Mouse (Mus musculus) hindbrain, embryonic 13.5 days (tissue): ENCODE results near the gene Tjp2. TPM values are rescaled to one million over a fixed set of nuclear protein-coding genes. Genes with fewer than 3 reads are reported as not detected.

Experiments used
- ATAC-seq: fragments of 200-750 bp; cut with Nextera tagmentation; 2 replicates; pipeline ENCODE4 v1.8.0; 2017; ENCODE audit warnings: moderate TSS enrichment; ENCODE audit not compliant: low FRiP score
- H3K27ac ChIP-seq: fragments of 300-500 bp; sonication (generic); 2 replicates; pipeline ENCODE4 v1.5.1; 2015; ENCODE audit warnings: inconsistent platforms, mild to moderate bottlenecking, moderate library complexity
- H3K27me3 ChIP-seq: fragments of 300-500 bp; sonication (generic); 2 replicates; pipeline ENCODE4 v1.6.1; 2015; ENCODE audit warnings: mild to moderate bottlenecking, inconsistent platforms
- H3K36me3 ChIP-seq: fragments of 300-500 bp; sonication (generic); 2 replicates; pipeline ENCODE4 v1.6.1; 2015; ENCODE audit warnings: mild to moderate bottlenecking, inconsistent platforms
- H3K4me1 ChIP-seq: fragments of 300-500 bp; sonication (generic); replicated peaks from 2 replicates; pipeline ENCODE4 v1.6.1; 2015; ENCODE audit warnings: inconsistent platforms
- H3K4me2 ChIP-seq: fragments of 300-500 bp; sonication (generic); 2 replicates; pipeline ENCODE4 v1.6.1; 2015; ENCODE audit warnings: inconsistent platforms, mild to moderate bottlenecking, moderate library complexity
- H3K4me3 ChIP-seq: fragments of 300-500 bp; sonication (generic); 2 replicates; pipeline ENCODE4 v1.5.1; 2015; ENCODE audit warnings: mild to moderate bottlenecking, inconsistent platforms
- H3K9ac ChIP-seq: fragments of 300-500 bp; sonication (generic); 2 replicates; pipeline ENCODE4 v1.6.1; 2015; ENCODE audit warnings: mild to moderate bottlenecking, inconsistent platforms
- H3K9me3 ChIP-seq: fragments of 300-500 bp; sonication (generic); 2 replicates; pipeline ENCODE4 v1.6.1; 2016; ENCODE audit warnings: inconsistent platforms
- WGBS: fragments of 180-500 bp; shearing (Covaris S2); methylation state at CpG from one replicate; pipeline ENCODE4 v1.1.7; 2015; 5-methylcytosine and 5-hydroxymethylcytosine counted together
- polyA plus RNA-seq: library from polyadenylated mRNA; unstranded; fragments of >200 nt; fragmentation: Nextera tagmentation; extraction: Ambion mirVana; gene quantifications from 2 replicates; pipeline ENCODE4 v1.2.1, GENCODE M21; 2015

Gene Tjp2
- polyA plus RNA-seq, 1 experiment from 2014 or later = 12.1 TPM

- no peak overlapping the region for H3K4me3 ChIP-seq
- no peak for ATAC-seq
- H3K4me1 ChIP-seq = no peaks in the 10 kb centered on the region
- no peak overlapping the region for H3K27ac ChIP-seq
- H3K9me3 ChIP-seq = no peaks in the 10 kb centered on the region
- no peak overlapping the region for H3K9ac ChIP-seq
- WGBS = 47% methylated on average over 2 of the region's 2 CpGs
- peaks cover 12% of the 10 kb centered on the region for H3K27me3 ChIP-seq
- H3K4me2 ChIP-seq = no peak overlapping the region
- H3K36me3 ChIP-seq = no peaks in the 10 kb centered on the region
These were observed 6.5 kb downstream of the Tjp2 start for GRCm38 (mm10) chr19:24218291-24218690.

GRCm38 (mm10) chr19:24217851-24218250 lies 7.0 kb downstream of the Tjp2 start:
- ATAC-seq = no peak
- Histone ChIP-seq H3K4me2 (no peak overlapping the region), H3K4me3 (no peak overlapping the region), H3K36me3 (no peaks in the 10 kb centered on the region), H3K4me1 (no peaks in the 10 kb centered on the region), H3K27ac (no peak overlapping the region), H3K9ac (no peak overlapping the region), H3K9me3 (no peaks in the 10 kb centered on the region), H3K27me3 (peaks cover 8% of the 10 kb centered on the region)

GRCm38 (mm10) chr19:24216771-24217170 lies 8.1 kb downstream of the Tjp2 start:
- Histone ChIP-seq H3K4me3 (no peak overlapping the region), H3K4me2 (no peak overlapping the region), H3K27me3 (no peaks in the 10 kb centered on the region), H3K4me1 (no peaks in the 10 kb centered on the region), H3K36me3 (no peaks in the 10 kb centered on the region), H3K9ac (no peak overlapping the region), H3K9me3 (no peaks in the 10 kb centered on the region), H3K27ac (no peak overlapping the region)
- no peak for ATAC-seq
- WGBS = 61% methylated on average over 9 of the region's 9 CpGs

GRCm38 (mm10) chr19:24214939-24215338 lies 9.9 kb downstream of the Tjp2 start:
- H3K9ac ChIP-seq = no peak overlapping the region
- ATAC-seq = no peak
- whole genome bisulfite sequencing = 84% methylated on average over 7 of the region's 7 CpGs
- H3K4me3 ChIP-seq = no peak overlapping the region
- no peaks in the 10 kb centered on the region for H3K36me3 ChIP-seq
- H3K9me3 ChIP-seq = no peaks in the 10 kb centered on the region
- H3K4me1 ChIP-seq = no peaks in the 10 kb centered on the region
- no peak overlapping the region for H3K4me2 ChIP-seq
- no peak overlapping the region for H3K27ac ChIP-seq
- H3K27me3 ChIP-seq = no peaks in the 10 kb centered on the region

- H3K4me3 ChIP-seq = no peak overlapping the region
- no peak overlapping the region for H3K4me2 ChIP-seq
- ATAC-seq = peak; percentile 43; the same call in 1 of the 2 replicates
- WGBS = 45% methylated on average over 7 of the region's 7 CpGs
- no peaks in the 10 kb centered on the region for H3K9me3 ChIP-seq
- no peaks in the 10 kb centered on the region for H3K27me3 ChIP-seq
- no peak overlapping the region for H3K9ac ChIP-seq
- no peak overlapping the region for H3K27ac ChIP-seq
- H3K36me3 ChIP-seq = no peaks in the 10 kb centered on the region
- no peaks in the 10 kb centered on the region for H3K4me1 ChIP-seq
These were observed 11.5 kb downstream of the Tjp2 start for GRCm38 (mm10) chr19:24213299-24213698.

GRCm38 (mm10) chr19:24212552-24213249 lies 12.1 kb downstream of the Tjp2 start:
- WGBS = 81% methylated on average over 12 of the region's 12 CpGs
- Histone ChIP-seq H3K4me2 (no peak overlapping the region), H3K4me3 (no peak overlapping the region), H3K9ac (no peak overlapping the region), H3K4me1 (no peaks in the 10 kb centered on the region), H3K36me3 (no peaks in the 10 kb centered on the region), H3K27me3 (no peaks in the 10 kb centered on the region), H3K27ac (no peak overlapping the region), H3K9me3 (no peaks in the 10 kb centered on the region)
- peak; percentile 24; the same call in 1 of the 2 replicates for ATAC-seq

- 78% methylated on average over 10 of the region's 10 CpGs for WGBS
- no peaks in the 10 kb centered on the region for H3K36me3 ChIP-seq
- no peak overlapping the region for H3K4me2 ChIP-seq
- no peak for ATAC-seq
- H3K9ac ChIP-seq = no peak overlapping the region
- H3K4me3 ChIP-seq = no peak overlapping the region
- H3K4me1 ChIP-seq = no peaks in the 10 kb centered on the region
- H3K27me3 ChIP-seq = no peaks in the 10 kb centered on the region
- no peaks in the 10 kb centered on the region for H3K9me3 ChIP-seq
- no peak overlapping the region for H3K27ac ChIP-seq
These were observed 13.7 kb downstream of the Tjp2 start for GRCm38 (mm10) chr19:24211168-24211567.

- no peak overlapping the region for H3K27ac ChIP-seq
- no peaks in the 10 kb centered on the region for H3K9me3 ChIP-seq
- H3K9ac ChIP-seq = no peak overlapping the region
- ATAC-seq = no peak
- no peak overlapping the region for H3K4me2 ChIP-seq
- 95% methylated on average over 15 of the region's 15 CpGs for WGBS
- H3K4me3 ChIP-seq = no peak overlapping the region
- no peaks in the 10 kb centered on the region for H3K27me3 ChIP-seq
- H3K36me3 ChIP-seq = no peaks in the 10 kb centered on the region
- no peaks in the 10 kb centered on the region for H3K4me1 ChIP-seq
These were observed 15.3 kb downstream of the Tjp2 start for GRCm38 (mm10) chr19:24209516-24209915.

- 82% methylated on average over 1 of the region's 1 CpGs for WGBS
These were observed 16.9 kb downstream of the Tjp2 start for GRCm38 (mm10) chr19:24207967-24208366.

GRCm38 (mm10) chr19:24205001-24205400 lies 19.8 kb downstream of the Tjp2 start:
- 57% methylated on average over 1 of the region's 1 CpGs for WGBS
- H3K9ac ChIP-seq = no peak overlapping the region

More at GRCm38 (mm10) chr19:24207967-24208366, 16.9 kb downstream of the Tjp2 start:
- Histone ChIP-seq H3K4me2 (no peak overlapping the region), H3K27ac (no peak overlapping the region), H3K4me1 (no peaks in the 10 kb centered on the region), H3K4me3 (no peak overlapping the region), H3K36me3 (no peaks in the 10 kb centered on the region), H3K9ac (no peak overlapping the region), H3K9me3 (no peaks in the 10 kb centered on the region), H3K27me3 (no peaks in the 10 kb centered on the region)
- no peak for ATAC-seq

GRCm38 (mm10) chr19:24201848-24202247 lies 23.0 kb downstream of the Tjp2 start:
- no peaks in the 10 kb centered on the region for H3K36me3 ChIP-seq
- H3K4me2 ChIP-seq = no peak overlapping the region
- H3K9ac ChIP-seq = no peak overlapping the region
- H3K4me3 ChIP-seq = no peak overlapping the region
- 92% methylated on average over 4 of the region's 5 CpGs for WGBS
- no peak for ATAC-seq
- H3K4me1 ChIP-seq = peaks cover 3% of the 10 kb centered on the region
- H3K27ac ChIP-seq = no peak overlapping the region
- H3K9me3 ChIP-seq = no peaks in the 10 kb centered on the region
- no peaks in the 10 kb centered on the region for H3K27me3 ChIP-seq

More at GRCm38 (mm10) chr19:24205001-24205400, 19.8 kb downstream of the Tjp2 start:
- H3K9me3 ChIP-seq = no peaks in the 10 kb centered on the region
- H3K4me3 ChIP-seq = no peak overlapping the region
- no peak overlapping the region for H3K4me2 ChIP-seq
- H3K4me1 ChIP-seq = peaks cover 3% of the 10 kb centered on the region
- H3K27ac ChIP-seq = no peak overlapping the region
- no peaks in the 10 kb centered on the region for H3K27me3 ChIP-seq
- no peaks in the 10 kb centered on the region for H3K36me3 ChIP-seq
- ATAC-seq = no peak

- no peak overlapping the region for H3K4me3 ChIP-seq
- 75% methylated on average over 12 of the region's 12 CpGs for WGBS
- no peaks in the 10 kb centered on the region for H3K27me3 ChIP-seq
- peaks cover 3% of the 10 kb centered on the region for H3K4me1 ChIP-seq
- H3K27ac ChIP-seq = no peak overlapping the region
- H3K36me3 ChIP-seq = no peaks in the 10 kb centered on the region
- ATAC-seq = no peak
- no peak overlapping the region for H3K9ac ChIP-seq
- H3K9me3 ChIP-seq = no peaks in the 10 kb centered on the region
- no peak overlapping the region for H3K4me2 ChIP-seq
These were observed 24.3 kb downstream of the Tjp2 start for GRCm38 (mm10) chr19:24200566-24200965.

GRCm38 (mm10) chr19:24198676-24199303 lies 26.0 kb downstream of the Tjp2 start:
- no peak for ATAC-seq
- H3K9ac ChIP-seq = no peak overlapping the region
- no peak overlapping the region for H3K4me3 ChIP-seq
- H3K4me1 ChIP-seq = peaks cover 3% of the 10 kb centered on the region
- H3K36me3 ChIP-seq = no peaks in the 10 kb centered on the region
- no peaks in the 10 kb centered on the region for H3K27me3 ChIP-seq
- H3K4me2 ChIP-seq = no peak overlapping the region
- 77% methylated on average over 11 of the region's 11 CpGs for WGBS
- H3K27ac ChIP-seq = no peak overlapping the region
- H3K9me3 ChIP-seq = no peaks in the 10 kb centered on the region
